Mouse (Mus musculus): ENCODE measurements around the gene Zfhx3. TPM values are rescaled to one million over a fixed set of nuclear protein-coding genes. Genes with fewer than 3 reads are reported as not detected.

Zfhx3 gene
- polyA plus RNA-seq, 1 experiment from 2014 or later: 19.8 TPM

- no peak overlapping the region for H3K9ac ChIP-seq
- H3K27me3 ChIP-seq (ENCODE audit: insufficient read depth, low read length): no peaks in the 10 kb centered on the region
- TF ChIP-seq CTCF (IDR thresholded peaks at IDR 0.05; ENCODE audit: low read depth): no peak
- peak overlapping the region; percentile 32 for H3K4me2 ChIP-seq
- peaks cover 25% of the 10 kb centered on the region for H3K4me1 ChIP-seq (ENCODE audit: insufficient read depth)
- H3K4me3 ChIP-seq (ENCODE audit: low read depth, low read length): no peak overlapping the region
- WGBS: 12% methylated on average over 8 of the region's 8 CpGs
- H3K9me3 ChIP-seq (ENCODE audit: low read depth, low read length): no peaks in the 10 kb centered on the region
- peak; percentile 14; the same call in 1 of the 2 replicates for ATAC-seq (ENCODE audit: insufficient read depth)
- H3K27ac ChIP-seq (ENCODE audit: low read depth): peak overlapping the region; percentile 63
- peak; percentile 72 for DNase-seq
- H3K36me3 ChIP-seq (ENCODE audit: insufficient read depth): 0 out of 2 replicates have a peak, but pooled peaks cover 5% of the 10 kb centered on the region
Measured at GRCm38 (mm10) chr8:108819271-108819671, 876.8 kb downstream of the Zfhx3 start.

DNA sequence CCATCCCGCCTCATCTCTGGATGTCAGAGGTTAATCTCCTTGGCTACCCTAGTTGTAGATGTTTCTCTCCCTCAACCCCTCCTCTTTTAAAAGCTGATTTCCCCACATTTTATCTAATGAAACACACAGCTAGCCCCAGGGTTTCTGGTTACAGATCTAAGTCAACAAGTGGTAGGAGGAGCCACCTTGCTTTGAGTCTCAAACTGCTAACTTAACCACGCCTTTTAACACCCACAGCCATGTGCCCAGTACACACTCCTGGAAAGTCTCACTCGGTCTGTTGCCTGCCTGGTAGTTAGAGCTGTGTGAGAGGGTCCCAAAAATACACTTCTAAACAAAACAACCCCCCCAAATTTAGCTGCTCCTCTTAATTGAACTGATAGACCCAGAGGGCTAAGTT is 877.4 kb downstream of the Zfhx3 start:
- Histone ChIP-seq H3K9me3 (ENCODE audit: low read depth, low read length) (no peaks in the 10 kb centered on the region), H3K9ac (no peak overlapping the region), H3K4me1 (ENCODE audit: insufficient read depth) (peaks cover 25% of the 10 kb centered on the region), H3K27me3 (ENCODE audit: insufficient read depth, low read length) (no peaks in the 10 kb centered on the region), H3K36me3 (ENCODE audit: insufficient read depth) (0 out of 2 replicates have a peak, but pooled peaks cover 3% of the 10 kb centered on the region), H3K4me2 (peak overlapping the region; percentile 48), H3K27ac (ENCODE audit: low read depth) (no peak overlapping the region), H3K4me3 (ENCODE audit: low read depth, low read length) (no peak overlapping the region; the same call in 1 of the 2 replicates)
- TF ChIP-seq CTCF (IDR thresholded peaks at IDR 0.05; ENCODE audit: low read depth): no peak
- ATAC-seq (ENCODE audit: insufficient read depth) (peak; percentile 61), DNase-seq (peak; percentile 59)
- 11% methylated on average over 3 of the region's 3 CpGs for WGBS

- DNase-seq: peak; percentile 82
- Histone ChIP-seq H3K9ac (no peak overlapping the region), H3K27ac (ENCODE audit: low read depth) (no peak overlapping the region), H3K4me3 (ENCODE audit: low read depth, low read length) (no peak overlapping the region; the same call in 1 of the 2 replicates), H3K9me3 (ENCODE audit: low read depth, low read length) (no peaks in the 10 kb centered on the region), H3K4me2 (peak overlapping the region; percentile 48), H3K36me3 (ENCODE audit: insufficient read depth) (0 out of 2 replicates have a peak, but pooled peaks cover 3% of the 10 kb centered on the region), H3K4me1 (ENCODE audit: insufficient read depth) (peaks cover 25% of the 10 kb centered on the region), H3K27me3 (ENCODE audit: insufficient read depth, low read length) (no peaks in the 10 kb centered on the region)
- no peak for TF ChIP-seq CTCF (IDR thresholded peaks at IDR 0.05; ENCODE audit: low read depth)
- WGBS: 27% methylated on average over 6 of the region's 6 CpGs
- peak; percentile 77 for ATAC-seq (ENCODE audit: insufficient read depth)
Measured at GRCm38 (mm10) chr8:108820634-108821033, 878.2 kb downstream of the Zfhx3 start.

GRCm38 (mm10) chr8:108822841-108823266 is 880.4 kb downstream of the Zfhx3 start:
- no peak for TF ChIP-seq CTCF (IDR thresholded peaks at IDR 0.05; ENCODE audit: low read depth)
- Histone ChIP-seq H3K27me3 (ENCODE audit: insufficient read depth, low read length) (no peaks in the 10 kb centered on the region), H3K9me3 (ENCODE audit: low read depth, low read length) (no peaks in the 10 kb centered on the region), H3K4me2 (peak overlapping the region; percentile 35), H3K27ac (ENCODE audit: low read depth) (no peak overlapping the region), H3K36me3 (ENCODE audit: insufficient read depth) (0 out of 2 replicates have a peak, but pooled peaks cover under 1% of the 10 kb centered on the region), H3K9ac (no peak overlapping the region), H3K4me1 (ENCODE audit: insufficient read depth) (peaks cover 25% of the 10 kb centered on the region), H3K4me3 (ENCODE audit: low read depth, low read length) (no peak overlapping the region)
- ATAC-seq (ENCODE audit: insufficient read depth): peak; percentile 54
- WGBS: 28% methylated on average over 15 of the region's 15 CpGs
- peak; percentile 78 for DNase-seq

GRCm38 (mm10) chr8:108824049-108824448 is 881.6 kb downstream of the Zfhx3 start:
- peak; percentile 29 for DNase-seq
- H3K27me3 ChIP-seq (ENCODE audit: insufficient read depth, low read length): no peaks in the 10 kb centered on the region
- ATAC-seq (ENCODE audit: insufficient read depth): no peak
- no peaks in the 10 kb centered on the region for H3K36me3 ChIP-seq (ENCODE audit: insufficient read depth)
- no peak overlapping the region for H3K4me2 ChIP-seq
- WGBS: 81% methylated on average over 4 of the region's 4 CpGs
- no peak overlapping the region for H3K27ac ChIP-seq (ENCODE audit: low read depth)
- no peaks in the 10 kb centered on the region for H3K9me3 ChIP-seq (ENCODE audit: low read depth, low read length)
- no peak overlapping the region for H3K9ac ChIP-seq
- no peak for TF ChIP-seq CTCF (IDR thresholded peaks at IDR 0.05; ENCODE audit: low read depth)
- no peak overlapping the region for H3K4me3 ChIP-seq (ENCODE audit: low read depth, low read length)
- peaks cover 27% of the 10 kb centered on the region for H3K4me1 ChIP-seq (ENCODE audit: insufficient read depth)

GRCm38 (mm10) chr8:108826414-108826813 is 884.0 kb downstream of the Zfhx3 start:
- Histone ChIP-seq H3K4me2 (no peak overlapping the region), H3K9me3 (ENCODE audit: low read depth, low read length) (no peaks in the 10 kb centered on the region), H3K27ac (ENCODE audit: low read depth) (no peak overlapping the region), H3K4me3 (ENCODE audit: low read depth, low read length) (no peak overlapping the region), H3K9ac (no peak overlapping the region), H3K27me3 (ENCODE audit: insufficient read depth, low read length) (no peaks in the 10 kb centered on the region), H3K4me1 (ENCODE audit: insufficient read depth) (peaks cover 15% of the 10 kb centered on the region), H3K36me3 (ENCODE audit: insufficient read depth) (no peaks in the 10 kb centered on the region)
- ATAC-seq (ENCODE audit: insufficient read depth) (no peak), DNase-seq (no peak)
- WGBS: 67% methylated on average over 4 of the region's 4 CpGs
- no peak for TF ChIP-seq CTCF (IDR thresholded peaks at IDR 0.05; ENCODE audit: low read depth)

- H3K36me3 ChIP-seq (ENCODE audit: insufficient read depth): no peaks in the 10 kb centered on the region
- no peak overlapping the region for H3K27ac ChIP-seq (ENCODE audit: low read depth)
- no peak overlapping the region for H3K9ac ChIP-seq
- no peaks in the 10 kb centered on the region for H3K9me3 ChIP-seq (ENCODE audit: low read depth, low read length)
- no peak overlapping the region for H3K4me2 ChIP-seq
- DNase-seq (peak; percentile 50), ATAC-seq (ENCODE audit: insufficient read depth) (no peak)
- 61% methylated on average over 15 of the region's 15 CpGs for WGBS
- H3K4me3 ChIP-seq (ENCODE audit: low read depth, low read length): no peak overlapping the region
- H3K4me1 ChIP-seq (ENCODE audit: insufficient read depth): peaks cover 10% of the 10 kb centered on the region
- no peaks in the 10 kb centered on the region for H3K27me3 ChIP-seq (ENCODE audit: insufficient read depth, low read length)
- TF ChIP-seq CTCF (IDR thresholded peaks at IDR 0.05; ENCODE audit: low read depth): no peak
Measured at GRCm38 (mm10) chr8:108827428-108827827, 885.0 kb downstream of the Zfhx3 start.

Data from lung, embryonic 14.5 days (tissue).